Comparison of ENCODE assay signal across 8 mouse cellular contexts in genomic region chr12:93152618-93153245, GRCm38 (mm10).
DNase-seq lines count a peak whose midpoint lies in the region; ATAC-seq and TF ChIP-seq lines count a peak whose summit lies in the region.

No protein-coding gene starts in this region.

- 53% methylated on average over 6 of the region's 6 CpGs for WGBS in forebrain, embryonic 12.5 days

- ATAC-seq in forebrain, embryonic 12.5 days (ENCODE audit: low FRiP score), result peak; percentile 68; the same call in 1 of the 2 replicates

- H3K27me3 ChIP-seq in forebrain, embryonic 12.5 days, result no peaks in the 10 kb centered on the region
- H3K27me3 ChIP-seq in splenic B cell, adult 2 months (ENCODE audit: control insufficient read depth, insufficient read depth, low read length, poor library complexity, severe bottlenecking), result no peaks in the 10 kb centered on the region

- peak; percentile 7 to 21 for DNase-seq in cerebellum, adult 18-20 months
- no peak for DNase-seq in cerebellum, adult 11 months
- peak; percentile 31 for DNase-seq in 3T3-L1 (ENCODE audit: low read depth, low spot score)
- DNase-seq in adrenal gland, adult 8-10 months, result peak; percentile 5
- peak in 1 of 2 experiments; percentile 22 for DNase-seq in layer of hippocampus, adult 2 months (ENCODE audit: low spot score in 2 of 2)
- peak; percentile 21 to 35 for DNase-seq in lung, postnatal 4 days
- DNase-seq in splenic B cell, adult 2 months (ENCODE audit: low read depth, low spot score), result peak; percentile 61

- H3K4me3 ChIP-seq in forebrain, embryonic 12.5 days (replicated peaks), result no peak overlapping the region
- H3K4me3 ChIP-seq in layer of hippocampus, adult 2 months, result no peak overlapping the region

- H3K4me2 ChIP-seq in forebrain, embryonic 12.5 days, result no peak overlapping the region

- H3K9ac ChIP-seq in forebrain, embryonic 12.5 days, result no peak overlapping the region

- peak; percentile 81 for TF ChIP-seq CTCF in layer of hippocampus, adult 2 months (conservative IDR thresholded peaks at IDR 0.05)

- no peaks in the 10 kb centered on the region for H3K36me3 ChIP-seq in forebrain, embryonic 12.5 days (replicated peaks)
- H3K36me3 ChIP-seq in splenic B cell, adult 2 months (ENCODE audit: control insufficient read depth, insufficient read depth, low read length, poor library complexity, severe bottlenecking), result no peaks in the 10 kb centered on the region

- no peaks in the 10 kb centered on the region for H3K9me3 ChIP-seq in forebrain, embryonic 12.5 days

- no peak overlapping the region for H3K27ac ChIP-seq in forebrain, embryonic 12.5 days
- H3K27ac ChIP-seq in layer of hippocampus, adult 2 months, result no peak overlapping the region

- H3K4me1 ChIP-seq in forebrain, embryonic 12.5 days, result no peaks in the 10 kb centered on the region; the same call in 1 of the 2 replicates
